Mouse (Mus musculus): ENCODE data around the gene Kif27. TPM values are rescaled to one million over a fixed set of nuclear protein-coding genes. Genes with fewer than 3 reads are reported as not detected.

The Kif27 gene
- total RNA-seq, 2 experiments from 2014 or later: 3.3 to 3.6 TPM

GRCm38 (mm10) chr13:58281936-58282335 lies 77.0 kb downstream of the Kif27 start:
- DNase-seq (ENCODE audit: low spot score in 2 of 2): no peak

- no peak for DNase-seq (ENCODE audit: low spot score in 2 of 2)
Observed at GRCm38 (mm10) chr13:58280528-58280927, 78.4 kb downstream of the Kif27 start.

- DNase-seq (ENCODE audit: low spot score in 2 of 2): no peak
Observed at GRCm38 (mm10) chr13:58276256-58276655, 82.7 kb downstream of the Kif27 start.

- DNase-seq (ENCODE audit: low spot score in 2 of 2): no peak
Observed at GRCm38 (mm10) chr13:58275599-58275998, 83.3 kb downstream of the Kif27 start, which contains the start of gene Gkap1. Gene Gkap1, minus strand, starts transcription at chr13:58275699.

GRCm38 (mm10) chr13:58275076-58275475 lies 83.8 kb downstream of the Kif27 start:
- no peak for DNase-seq (ENCODE audit: low spot score in 2 of 2)

GRCm38 (mm10) chr13:58274259-58274991 lies 84.5 kb downstream of the Kif27 start:
- DNase-seq (ENCODE audit: low spot score in 2 of 2): peak; percentile 18 to 42

- DNase-seq (ENCODE audit: low spot score in 2 of 2): peak in 1 of 2 experiments; percentile 16
Observed at GRCm38 (mm10) chr13:58273411-58274258, 85.3 kb downstream of the Kif27 start.

- DNase-seq (ENCODE audit: low spot score in 2 of 2): no peak
Observed at GRCm38 (mm10) chr13:58266864-58267263, 92.1 kb downstream of the Kif27 start.

- no peak for DNase-seq (ENCODE audit: low spot score in 2 of 2)
Observed at GRCm38 (mm10) chr13:58263546-58263945, 95.4 kb downstream of the Kif27 start.

GRCm38 (mm10) chr13:58261674-58262073 lies 97.2 kb downstream of the Kif27 start:
- no peak for DNase-seq (ENCODE audit: low spot score in 2 of 2)

GRCm38 (mm10) chr13:58253268-58253667 lies 105.7 kb downstream of the Kif27 start:
- no peak for DNase-seq (ENCODE audit: low spot score in 2 of 2)

GRCm38 (mm10) chr13:58248957-58249356 lies 110.0 kb downstream of the Kif27 start:
- no peak for DNase-seq (ENCODE audit: low spot score in 2 of 2)

Small RNAs within 50 kb of the gene (microRNA-seq; reads per million reads assigned to microRNA genes)
- gene Mir6369: 0 reads per million in 2 experiments
- gene Mir7-1: 96.7 to 173 reads per million in 2 experiments

Other genes with a start within 250 kb of the Kif27 start
- gene Klhl3, start 245.5 kb downstream of the Kif27 start, total RNA-seq (2021): 10 to 100 TPM; 47.1 to 48.6 TPM
- 100 to 1,000 TPM; 125 to 127 TPM for gene Hnrnpa0, start 230.6 kb downstream of the Kif27 start, total RNA-seq (2021)
- gene Idnk, start 201.5 kb downstream of the Kif27 start, total RNA-seq (2021): 10 to 100 TPM; 32.7 to 33.3 TPM
- 100 to 1,000 TPM; 154 to 159 TPM for gene Ubqln1, start 143.5 kb downstream of the Kif27 start, total RNA-seq (2021)
- 10 to 100 TPM; 22.1 to 24.6 TPM for gene Gkap1, start 83.4 kb downstream of the Kif27 start, total RNA-seq (2021)
- 1 to 10 TPM; 7.8 to 8.3 TPM for gene 2210016F16Rik, start 26.1 kb upstream of the Kif27 start, total RNA-seq (2021)
- 10 to 100 TPM; 15.4 to 16.6 TPM for gene Rmi1, start 43.1 kb upstream of the Kif27 start, total RNA-seq (2021)
- gene Hnrnpk, start 44.2 kb upstream of the Kif27 start, total RNA-seq (2021): 100 to 1,000 TPM; 658 to 684 TPM